Mouse (Mus musculus): ENCODE measurements around the gene Dnah7c. TPM values are rescaled to one million over a fixed set of nuclear protein-coding genes. Genes with fewer than 3 reads are reported as not detected.

The Dnah7c gene
- polyA plus RNA-seq, 1 experiment, result not detected

DNA sequence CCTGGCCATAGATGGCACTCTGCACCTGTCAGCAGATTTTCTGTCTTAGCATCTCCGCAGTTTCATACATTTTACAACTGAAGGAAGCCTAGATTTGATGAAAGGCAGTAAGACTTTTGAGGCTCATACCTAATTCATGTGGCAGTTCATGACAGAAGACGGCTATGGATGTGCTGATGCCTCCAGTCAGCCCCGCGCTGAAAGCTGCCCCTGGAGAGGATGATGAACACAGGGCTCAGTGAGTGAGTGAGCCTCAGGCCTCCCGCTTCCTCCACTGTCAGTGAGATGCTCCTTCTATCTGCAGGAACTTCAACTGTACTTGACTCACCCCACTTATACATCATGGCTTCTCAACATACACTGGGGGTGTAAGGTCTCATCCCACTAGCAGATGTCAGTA is 392.5 kb downstream of the Dnah7c start:
- no peaks in the 10 kb centered on the region for H3K27me3 ChIP-seq (ENCODE audit: control insufficient read depth, insufficient read depth, low read length, poor library complexity, severe bottlenecking)

DNA sequence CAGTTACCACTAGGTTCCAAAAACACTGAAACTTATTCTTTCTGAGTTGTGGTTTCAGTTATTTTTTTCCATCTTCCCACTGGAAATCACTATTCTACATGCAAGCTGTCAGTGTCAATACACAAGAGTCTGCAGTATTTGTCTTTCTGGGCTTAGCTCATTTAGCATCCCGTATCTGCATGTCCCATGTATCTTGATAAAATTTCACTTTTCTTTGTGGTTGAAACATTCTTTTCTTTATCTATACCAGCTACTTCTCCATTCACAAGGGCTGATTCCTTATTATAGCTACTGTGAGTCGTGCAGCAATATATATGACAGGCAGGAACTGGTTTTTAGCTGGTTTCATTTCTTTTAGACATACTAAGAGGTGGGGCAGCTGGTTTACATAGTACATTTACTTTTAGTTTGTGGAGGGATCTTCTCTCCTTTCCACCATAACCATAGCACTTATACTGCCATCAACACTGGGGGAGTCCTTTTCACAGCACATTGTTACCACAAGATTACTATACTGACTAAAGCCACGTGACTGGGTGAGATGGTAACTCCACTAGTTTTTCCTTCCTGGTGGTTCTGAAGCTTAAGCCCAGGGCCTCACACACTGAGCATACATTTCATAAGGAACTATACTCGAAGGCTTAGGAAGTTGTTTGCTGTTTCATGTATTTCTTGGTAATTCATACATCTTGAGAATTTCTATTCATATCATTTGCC is 397.0 kb downstream of the Dnah7c start:
- H3K4me3 ChIP-seq (ENCODE audit: low read depth, low read length), result no peak overlapping the region
- H3K9ac ChIP-seq (ENCODE audit: low read depth, poor library complexity, severe bottlenecking), result no peak overlapping the region
- no peaks in the 10 kb centered on the region for H3K27me3 ChIP-seq (ENCODE audit: control insufficient read depth, insufficient read depth, low read length, poor library complexity, severe bottlenecking)
- no peaks in the 10 kb centered on the region for H3K4me1 ChIP-seq (ENCODE audit: control insufficient read depth, insufficient read depth, low read length)
- peaks cover 36% of the 10 kb centered on the region for H3K36me3 ChIP-seq (ENCODE audit: control insufficient read depth, insufficient read depth, low read length, poor library complexity, severe bottlenecking)
- TF ChIP-seq EP300 (IDR thresholded peaks at IDR 0.05; ENCODE audit: insufficient read depth, low read depth, low read length), result no peak
- no peak for TF ChIP-seq CTCF (IDR thresholded peaks at IDR 0.05; ENCODE audit: low read depth, low read length)
- TF ChIP-seq POLR2A (IDR thresholded peaks at IDR 0.05; ENCODE audit: insufficient read depth, low read length), result no peak
- no peak overlapping the region for H3K27ac ChIP-seq (ENCODE audit: insufficient read depth, low read length)
- no peaks in the 10 kb centered on the region for H3K9me3 ChIP-seq (replicated peaks; ENCODE audit: control insufficient read depth, insufficient read depth, low read length, poor library complexity, severe bottlenecking)

More for the DNA sequence above, 392.5 kb downstream of the Dnah7c start:
- Histone ChIP-seq H3K9ac (ENCODE audit: low read depth, poor library complexity, severe bottlenecking) (no peak overlapping the region), H3K4me3 (ENCODE audit: low read depth, low read length) (no peak overlapping the region), H3K9me3 (replicated peaks; ENCODE audit: control insufficient read depth, insufficient read depth, low read length, poor library complexity, severe bottlenecking) (no peaks in the 10 kb centered on the region), H3K27ac (ENCODE audit: insufficient read depth, low read length) (no peak overlapping the region), H3K36me3 (ENCODE audit: control insufficient read depth, insufficient read depth, low read length, poor library complexity, severe bottlenecking) (peaks cover 19% of the 10 kb centered on the region), H3K4me1 (ENCODE audit: control insufficient read depth, insufficient read depth, low read length) (no peaks in the 10 kb centered on the region)
- TF ChIP-seq CTCF (IDR thresholded peaks at IDR 0.05; ENCODE audit: low read depth, low read length), result no peak
- no peak for TF ChIP-seq EP300 (IDR thresholded peaks at IDR 0.05; ENCODE audit: insufficient read depth, low read depth, low read length)
- TF ChIP-seq POLR2A (IDR thresholded peaks at IDR 0.05; ENCODE audit: insufficient read depth, low read length), result no peak

GRCm38 (mm10) chr1:46830066-46830843 is 404.9 kb downstream of the Dnah7c start:
- TF ChIP-seq CTCF (IDR thresholded peaks at IDR 0.05; ENCODE audit: low read depth, low read length), result no peak
- no peak for TF ChIP-seq EP300 (IDR thresholded peaks at IDR 0.05; ENCODE audit: insufficient read depth, low read depth, low read length)
- no peak for TF ChIP-seq POLR2A (IDR thresholded peaks at IDR 0.05; ENCODE audit: insufficient read depth, low read length)

DNA sequence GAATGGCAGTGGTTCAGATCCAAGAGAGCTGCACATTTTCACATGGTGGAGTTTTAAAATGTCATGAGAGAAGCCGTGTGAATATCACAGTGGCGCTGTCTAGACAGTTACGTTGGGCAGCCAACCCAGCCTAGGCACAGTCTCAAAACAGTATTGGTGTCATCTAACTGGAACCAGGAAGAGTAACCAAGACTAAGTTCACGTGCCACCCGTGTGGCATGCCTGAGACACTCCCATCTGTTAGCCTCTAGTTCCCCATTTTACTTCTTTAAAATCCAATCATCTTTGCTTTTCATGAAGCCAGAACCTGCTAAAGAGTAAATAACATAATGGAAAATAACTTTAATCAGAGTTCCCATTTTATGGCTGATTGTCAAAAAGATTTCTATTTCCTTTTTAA is 406.5 kb downstream of the Dnah7c start:
- Histone ChIP-seq H3K4me1 (ENCODE audit: control insufficient read depth, insufficient read depth, low read length) (no peaks in the 10 kb centered on the region), H3K4me3 (ENCODE audit: low read depth, low read length) (no peak overlapping the region), H3K9me3 (replicated peaks; ENCODE audit: control insufficient read depth, insufficient read depth, low read length, poor library complexity, severe bottlenecking) (no peaks in the 10 kb centered on the region), H3K9ac (ENCODE audit: low read depth, poor library complexity, severe bottlenecking) (no peak overlapping the region), H3K36me3 (ENCODE audit: control insufficient read depth, insufficient read depth, low read length, poor library complexity, severe bottlenecking) (peaks cover 15% of the 10 kb centered on the region), H3K27me3 (ENCODE audit: control insufficient read depth, insufficient read depth, low read length, poor library complexity, severe bottlenecking) (no peaks in the 10 kb centered on the region), H3K27ac (ENCODE audit: insufficient read depth, low read length) (no peak overlapping the region)
- TF ChIP-seq EP300 (IDR thresholded peaks at IDR 0.05; ENCODE audit: insufficient read depth, low read depth, low read length), result no peak

More at GRCm38 (mm10) chr1:46830066-46830843, 404.9 kb downstream of the Dnah7c start:
- Histone ChIP-seq H3K27me3 (ENCODE audit: control insufficient read depth, insufficient read depth, low read length, poor library complexity, severe bottlenecking) (no peaks in the 10 kb centered on the region), H3K4me1 (ENCODE audit: control insufficient read depth, insufficient read depth, low read length) (no peaks in the 10 kb centered on the region), H3K9me3 (replicated peaks; ENCODE audit: control insufficient read depth, insufficient read depth, low read length, poor library complexity, severe bottlenecking) (no peaks in the 10 kb centered on the region), H3K36me3 (ENCODE audit: control insufficient read depth, insufficient read depth, low read length, poor library complexity, severe bottlenecking) (peaks cover 15% of the 10 kb centered on the region), H3K27ac (ENCODE audit: insufficient read depth, low read length) (no peak overlapping the region), H3K4me3 (ENCODE audit: low read depth, low read length) (no peak overlapping the region), H3K9ac (ENCODE audit: low read depth, poor library complexity, severe bottlenecking) (no peak overlapping the region)

DNA sequence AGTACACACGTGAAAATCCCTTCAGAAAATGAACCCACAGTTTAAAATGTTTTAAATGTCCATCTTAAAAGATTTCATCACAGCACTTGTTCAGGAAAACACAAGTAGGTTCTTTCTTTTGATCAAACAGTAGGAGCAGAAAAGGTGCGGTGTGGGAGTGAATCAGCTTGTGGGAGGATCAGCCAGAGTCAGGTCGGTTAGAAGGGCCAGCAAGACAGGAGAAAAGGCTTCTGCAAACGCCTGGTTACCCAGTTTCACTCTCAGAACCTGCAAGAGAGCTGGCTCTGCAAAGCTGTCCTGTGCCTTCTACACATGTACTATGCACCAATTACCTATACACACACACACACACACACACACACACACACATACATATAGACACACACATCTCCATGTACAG is 418.0 kb downstream of the Dnah7c start:
- TF ChIP-seq POLR2A (IDR thresholded peaks at IDR 0.05; ENCODE audit: insufficient read depth, low read length) (no peak), CTCF (IDR thresholded peaks at IDR 0.05; ENCODE audit: low read depth, low read length) (no peak)

GRCm38 (mm10) chr1:46844281-46844680 is 418.9 kb downstream of the Dnah7c start:
- Histone ChIP-seq H3K27ac (ENCODE audit: insufficient read depth, low read length) (no peak overlapping the region), H3K9me3 (replicated peaks; ENCODE audit: control insufficient read depth, insufficient read depth, low read length, poor library complexity, severe bottlenecking) (no peaks in the 10 kb centered on the region), H3K27me3 (ENCODE audit: control insufficient read depth, insufficient read depth, low read length, poor library complexity, severe bottlenecking) (no peaks in the 10 kb centered on the region), H3K4me1 (ENCODE audit: control insufficient read depth, insufficient read depth, low read length) (no peaks in the 10 kb centered on the region), H3K9ac (ENCODE audit: low read depth, poor library complexity, severe bottlenecking) (no peak overlapping the region), H3K4me3 (ENCODE audit: low read depth, low read length) (no peak overlapping the region), H3K36me3 (ENCODE audit: control insufficient read depth, insufficient read depth, low read length, poor library complexity, severe bottlenecking) (no peaks in the 10 kb centered on the region)
- TF ChIP-seq POLR2A (IDR thresholded peaks at IDR 0.05; ENCODE audit: insufficient read depth, low read length), result no peak
- no peak for TF ChIP-seq CTCF (IDR thresholded peaks at IDR 0.05; ENCODE audit: low read depth, low read length)
- TF ChIP-seq EP300 (IDR thresholded peaks at IDR 0.05; ENCODE audit: insufficient read depth, low read depth, low read length), result no peak

More for the DNA sequence above, 418.0 kb downstream of the Dnah7c start:
- no peaks in the 10 kb centered on the region for H3K27me3 ChIP-seq (ENCODE audit: control insufficient read depth, insufficient read depth, low read length, poor library complexity, severe bottlenecking)
- H3K9me3 ChIP-seq (replicated peaks; ENCODE audit: control insufficient read depth, insufficient read depth, low read length, poor library complexity, severe bottlenecking), result no peaks in the 10 kb centered on the region
- no peak overlapping the region for H3K27ac ChIP-seq (ENCODE audit: insufficient read depth, low read length)
- no peak overlapping the region for H3K4me3 ChIP-seq (ENCODE audit: low read depth, low read length)
- no peak overlapping the region for H3K9ac ChIP-seq (ENCODE audit: low read depth, poor library complexity, severe bottlenecking)
- no peaks in the 10 kb centered on the region for H3K36me3 ChIP-seq (ENCODE audit: control insufficient read depth, insufficient read depth, low read length, poor library complexity, severe bottlenecking)
- H3K4me1 ChIP-seq (ENCODE audit: control insufficient read depth, insufficient read depth, low read length), result no peaks in the 10 kb centered on the region

All from ES-Bruce4 (cell line).